Mouse (Mus musculus): ENCODE data around the gene Zfp12. TPM values are rescaled to one million over a fixed set of nuclear protein-coding genes. Genes with fewer than 3 reads are reported as not detected.
A peak's percentile ranks its signal among the peaks of the same experiment; 100 is the strongest.

Gene Zfp12
- polyA plus RNA-seq, 1 experiment from 2014 or later = 16.6 TPM

GRCm38 (mm10) chr5:143222287-143222686 is 12.7 kb upstream of the Zfp12 start:
- WGBS = 79% methylated on average over 1 of the region's 1 CpGs
- Histone ChIP-seq H3K27ac (replicated peaks; ENCODE audit: low read depth, low read length) (no peak overlapping the region), H3K4me2 (ENCODE audit: low read depth, low read length) (no peak overlapping the region), H3K4me1 (ENCODE audit: control insufficient read depth, insufficient read depth, low read length) (no peaks in the 10 kb centered on the region), H3K4me3 (ENCODE audit: low read depth, low read length) (no peak overlapping the region), H3K9ac (ENCODE audit: low read depth, low read length) (no peak overlapping the region), H3K27me3 (replicated peaks; ENCODE audit: control insufficient read depth, insufficient read depth, low read length) (no peaks in the 10 kb centered on the region), H3K9me3 (ENCODE audit: control insufficient read depth, low read length) (no peaks in the 10 kb centered on the region), H3K36me3 (ENCODE audit: control insufficient read depth, insufficient read depth, low read length) (no peaks in the 10 kb centered on the region)
- DNase-seq (ENCODE audit: low spot score) = no peak
- ATAC-seq (ENCODE audit: low read depth) = no peak

GRCm38 (mm10) chr5:143226790-143227189 is 8.2 kb upstream of the Zfp12 start, which contains the start of gene Spdye4a:
Spdye4a (minus strand) TSS chr5:143226890.
- H3K27me3 ChIP-seq (replicated peaks; ENCODE audit: control insufficient read depth, insufficient read depth, low read length) = no peaks in the 10 kb centered on the region
- H3K4me2 ChIP-seq (ENCODE audit: low read depth, low read length) = no peak within 1 kb of the TSS
- no peak within 1 kb of the TSS for H3K4me3 ChIP-seq (ENCODE audit: low read depth, low read length)
- 0 out of 2 replicates have a peak, but pooled peaks cover 8% of the 10 kb centered on the region for H3K9me3 ChIP-seq (ENCODE audit: control insufficient read depth, low read length)
- ATAC-seq (ENCODE audit: low read depth) = no peak
- H3K27ac ChIP-seq (replicated peaks; ENCODE audit: low read depth, low read length) = no peak within 1 kb of the TSS
- H3K4me1 ChIP-seq (ENCODE audit: control insufficient read depth, insufficient read depth, low read length) = no peaks in the 10 kb centered on the region
- H3K36me3 ChIP-seq (ENCODE audit: control insufficient read depth, insufficient read depth, low read length) = no peaks in the 10 kb centered on the region
- 90% methylated on average over 3 of the region's 3 CpGs for WGBS
- DNase-seq (ENCODE audit: low spot score) = no peak
- H3K9ac ChIP-seq (ENCODE audit: low read depth, low read length) = no peak within 1 kb of the TSS

GRCm38 (mm10) chr5:143236036-143236435 is 1.1 kb downstream of the Zfp12 start:
- ATAC-seq (ENCODE audit: low read depth) = no peak
- no peak for DNase-seq (ENCODE audit: low spot score)
- Histone ChIP-seq H3K9ac (ENCODE audit: low read depth, low read length) (peak overlapping the region; percentile 92), H3K4me3 (ENCODE audit: low read depth, low read length) (peak overlapping the region; percentile 78), H3K36me3 (ENCODE audit: control insufficient read depth, insufficient read depth, low read length) (peaks cover 37% of the 10 kb centered on the region), H3K4me2 (ENCODE audit: low read depth, low read length) (peak overlapping the region; percentile 82), H3K4me1 (ENCODE audit: control insufficient read depth, insufficient read depth, low read length) (peaks cover 11% of the 10 kb centered on the region), H3K27ac (replicated peaks; ENCODE audit: low read depth, low read length) (no peak overlapping the region), H3K9me3 (ENCODE audit: control insufficient read depth, low read length) (no peaks in the 10 kb centered on the region), H3K27me3 (replicated peaks; ENCODE audit: control insufficient read depth, insufficient read depth, low read length) (no peaks in the 10 kb centered on the region)
- 39% methylated on average over 9 of the region's 9 CpGs for WGBS

- WGBS = 96% methylated on average over 26 of the region's 26 CpGs
- Histone ChIP-seq H3K36me3 (ENCODE audit: control insufficient read depth, insufficient read depth, low read length) (peaks cover 91% of the 10 kb centered on the region), H3K4me2 (ENCODE audit: low read depth, low read length) (no peak overlapping the region), H3K9me3 (ENCODE audit: control insufficient read depth, low read length) (no peaks in the 10 kb centered on the region), H3K27ac (replicated peaks; ENCODE audit: low read depth, low read length) (no peak overlapping the region), H3K4me3 (ENCODE audit: low read depth, low read length) (no peak overlapping the region), H3K9ac (ENCODE audit: low read depth, low read length) (no peak overlapping the region), H3K4me1 (ENCODE audit: control insufficient read depth, insufficient read depth, low read length) (no peaks in the 10 kb centered on the region), H3K27me3 (replicated peaks; ENCODE audit: control insufficient read depth, insufficient read depth, low read length) (no peaks in the 10 kb centered on the region)
- DNase-seq (ENCODE audit: low spot score) (no peak), ATAC-seq (ENCODE audit: low read depth) (no peak)
These were observed 10.0 kb downstream of the Zfp12 start for GRCm38 (mm10) chr5:143244926-143245325.

GRCm38 (mm10) chr5:143252039-143252438 is 17.1 kb downstream of the Zfp12 start:
- H3K4me2 ChIP-seq (ENCODE audit: low read depth, low read length) = no peak overlapping the region
- no peak for ATAC-seq (ENCODE audit: low read depth)
- H3K4me1 ChIP-seq (ENCODE audit: control insufficient read depth, insufficient read depth, low read length) = peaks cover 5% of the 10 kb centered on the region; the same call in 1 of the 2 replicates
- H3K9ac ChIP-seq (ENCODE audit: low read depth, low read length) = no peak overlapping the region
- no peak overlapping the region for H3K27ac ChIP-seq (replicated peaks; ENCODE audit: low read depth, low read length)
- no peak for DNase-seq (ENCODE audit: low spot score)
- WGBS = 62% methylated on average over 6 of the region's 6 CpGs
- peaks cover 79% of the 10 kb centered on the region for H3K36me3 ChIP-seq (ENCODE audit: control insufficient read depth, insufficient read depth, low read length)
- no peaks in the 10 kb centered on the region for H3K9me3 ChIP-seq (ENCODE audit: control insufficient read depth, low read length)
- H3K27me3 ChIP-seq (replicated peaks; ENCODE audit: control insufficient read depth, insufficient read depth, low read length) = peaks cover 57% of the 10 kb centered on the region
- H3K4me3 ChIP-seq (ENCODE audit: low read depth, low read length) = no peak overlapping the region

GRCm38 (mm10) chr5:143252791-143253185 is 17.8 kb downstream of the Zfp12 start:
- no peak overlapping the region; the same call in 1 of the 2 replicates for H3K9ac ChIP-seq (ENCODE audit: low read depth, low read length)
- no peak overlapping the region for H3K27ac ChIP-seq (replicated peaks; ENCODE audit: low read depth, low read length)
- DNase-seq (ENCODE audit: low spot score) = no peak
- peak overlapping the region; percentile 79 for H3K4me2 ChIP-seq (ENCODE audit: low read depth, low read length)
- peaks cover 79% of the 10 kb centered on the region for H3K36me3 ChIP-seq (ENCODE audit: control insufficient read depth, insufficient read depth, low read length)
- 34% methylated on average over 18 of the region's 18 CpGs for WGBS
- no peak for ATAC-seq (ENCODE audit: low read depth)
- H3K4me1 ChIP-seq (ENCODE audit: control insufficient read depth, insufficient read depth, low read length) = peaks cover 5% of the 10 kb centered on the region; the same call in 1 of the 2 replicates
- no peaks in the 10 kb centered on the region for H3K9me3 ChIP-seq (ENCODE audit: control insufficient read depth, low read length)
- peaks cover 64% of the 10 kb centered on the region for H3K27me3 ChIP-seq (replicated peaks; ENCODE audit: control insufficient read depth, insufficient read depth, low read length)
- H3K4me3 ChIP-seq (ENCODE audit: low read depth, low read length) = peak overlapping the region; percentile 42

GRCm38 (mm10) chr5:143253186-143253880 is 18.4 kb downstream of the Zfp12 start:
- peak; percentile 15 for DNase-seq (ENCODE audit: low spot score)
- Histone ChIP-seq H3K9ac (ENCODE audit: low read depth, low read length) (peak overlapping the region; percentile 46), H3K36me3 (ENCODE audit: control insufficient read depth, insufficient read depth, low read length) (peaks cover 75% of the 10 kb centered on the region), H3K4me3 (ENCODE audit: low read depth, low read length) (peak overlapping the region; percentile 42), H3K4me2 (ENCODE audit: low read depth, low read length) (peak overlapping the region; percentile 79), H3K27me3 (replicated peaks; ENCODE audit: control insufficient read depth, insufficient read depth, low read length) (peaks cover 68% of the 10 kb centered on the region), H3K27ac (replicated peaks; ENCODE audit: low read depth, low read length) (no peak overlapping the region), H3K4me1 (ENCODE audit: control insufficient read depth, insufficient read depth, low read length) (peaks cover 5% of the 10 kb centered on the region; the same call in 1 of the 2 replicates), H3K9me3 (ENCODE audit: control insufficient read depth, low read length) (no peaks in the 10 kb centered on the region)
- WGBS = 2% methylated on average over 55 of the region's 103 CpGs
- ATAC-seq (ENCODE audit: low read depth) = peak; percentile 53

GRCm38 (mm10) chr5:143253881-143254486 is 19.0 kb downstream of the Zfp12 start:
- 4% methylated on average over 35 of the region's 81 CpGs for WGBS
- H3K9ac ChIP-seq (ENCODE audit: low read depth, low read length) = peak overlapping the region; percentile 46
- DNase-seq (ENCODE audit: low spot score) = peak; percentile 13

More at GRCm38 (mm10) chr5:143253881-143254486, 19.0 kb downstream of the Zfp12 start:
- Histone ChIP-seq H3K36me3 (ENCODE audit: control insufficient read depth, insufficient read depth, low read length) (peaks cover 70% of the 10 kb centered on the region), H3K27ac (replicated peaks; ENCODE audit: low read depth, low read length) (no peak overlapping the region), H3K4me2 (ENCODE audit: low read depth, low read length) (peak overlapping the region; percentile 79), H3K4me3 (ENCODE audit: low read depth, low read length) (peak overlapping the region; percentile 42), H3K27me3 (replicated peaks; ENCODE audit: control insufficient read depth, insufficient read depth, low read length) (peaks cover 68% of the 10 kb centered on the region), H3K4me1 (ENCODE audit: control insufficient read depth, insufficient read depth, low read length) (peaks cover 5% of the 10 kb centered on the region; the same call in 1 of the 2 replicates), H3K9me3 (ENCODE audit: control insufficient read depth, low read length) (no peaks in the 10 kb centered on the region)
- peak; percentile 20; the same call in 1 of the 2 replicates for ATAC-seq (ENCODE audit: low read depth)

All from embryonic facial prominence, embryonic 14.5 days (tissue).